Mouse (Mus musculus): ENCODE measurements around the gene Col3a1.

DNA sequence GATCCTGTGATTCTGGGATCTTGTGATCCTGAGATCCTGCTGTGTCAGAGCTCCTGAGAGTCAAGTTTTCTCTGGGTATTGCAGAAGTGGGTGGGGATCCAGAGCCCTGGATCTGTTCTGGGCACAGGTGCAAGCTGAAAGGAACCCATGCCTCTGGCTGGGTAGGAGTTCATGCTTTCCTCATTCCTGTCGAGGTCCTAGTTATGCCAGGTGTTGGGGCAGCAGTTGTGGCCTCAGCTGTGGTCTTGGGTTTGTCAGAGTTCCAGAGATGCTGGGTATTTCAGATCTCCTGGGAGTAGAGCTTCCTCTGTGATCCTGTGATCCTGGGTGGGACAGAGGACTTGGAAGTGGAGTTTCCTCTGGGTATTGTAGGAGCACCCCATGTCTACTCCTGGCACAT, 54.1 kb downstream of the Col3a1 start:
- TF ChIP-seq POLR2A (IDR thresholded peaks at IDR 0.05; ENCODE audit: insufficient read depth, low read length) (no peak), CTCF (IDR thresholded peaks at IDR 0.05; ENCODE audit: low read depth, low read length) (no peak)

Measured in ES-Bruce4 (cell line).